Mouse (Mus musculus) cerebellum, postnatal 4 days (tissue): ENCODE results near the gene Numb.
A peak's percentile ranks its signal among the peaks of the same experiment; 100 is the strongest.

ENCODE experiments used
- DNase-seq, 2 experiments: peaks; one replicate each; pipeline ENCODE4 v3.0.0; 2022; ENCODE audit warnings: low spot score in 2 of 2, mixed read lengths in 1 of 2

The Numb gene

DNA sequence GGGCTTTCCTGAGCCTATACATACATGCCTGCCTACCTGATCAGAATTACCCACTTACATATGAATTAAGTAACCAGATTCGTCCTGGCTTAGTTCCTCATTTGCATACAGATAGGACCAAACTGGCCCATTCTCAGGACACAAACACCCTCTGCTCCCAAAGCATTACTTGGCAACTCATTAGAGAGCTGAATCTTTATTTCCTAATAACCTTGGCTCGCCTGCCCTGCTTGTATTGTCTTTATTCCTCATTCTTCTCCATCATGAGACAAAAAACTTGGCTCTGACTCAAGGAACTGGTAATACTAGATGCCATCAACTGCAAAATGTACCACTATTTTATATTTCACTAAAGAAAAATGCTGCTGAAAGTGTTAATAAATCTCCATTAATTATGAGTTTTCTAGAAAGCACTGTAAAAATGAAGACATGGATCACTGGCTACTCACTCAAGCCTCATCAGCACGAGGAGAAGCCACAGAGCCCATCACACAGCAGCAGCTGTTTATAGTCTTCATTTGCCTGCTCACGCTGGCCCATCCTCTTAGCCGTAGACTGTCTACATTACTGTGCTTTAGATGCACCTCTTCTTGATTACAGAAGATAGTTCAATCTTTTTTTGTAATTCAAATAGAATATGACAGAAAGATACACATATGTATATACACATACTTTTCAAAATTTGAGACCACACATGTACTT, 69.1 kb downstream of the Numb start:
- no peak for DNase-seq

DNA sequence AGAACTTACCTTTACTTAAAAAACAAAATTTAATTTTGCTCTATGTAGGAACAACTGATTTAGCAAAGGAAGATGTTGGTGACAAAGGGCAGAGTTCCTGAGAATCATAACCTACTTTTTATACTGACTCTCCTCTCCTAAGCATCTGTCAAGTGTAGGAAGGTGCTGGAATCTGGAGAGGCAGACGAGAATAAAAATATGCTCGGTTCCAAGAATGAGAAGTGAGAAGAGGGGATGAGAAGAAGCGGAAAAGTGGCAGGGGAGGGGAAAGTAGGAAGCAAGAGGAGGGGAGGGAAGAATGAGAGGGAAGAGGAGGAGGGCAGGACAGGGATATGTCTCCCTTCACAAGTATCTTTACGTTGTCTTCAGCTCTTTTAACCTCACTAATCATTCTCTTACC, 71.4 kb downstream of the Numb start:
- DNase-seq: no peak

GRCm38 (mm10) chr12:83848595-83849231, 73.0 kb downstream of the Numb start:
- DNase-seq: no peak

- no peak for DNase-seq
Measured at GRCm38 (mm10) chr12:83847877-83848276, 73.9 kb downstream of the Numb start.

DNA sequence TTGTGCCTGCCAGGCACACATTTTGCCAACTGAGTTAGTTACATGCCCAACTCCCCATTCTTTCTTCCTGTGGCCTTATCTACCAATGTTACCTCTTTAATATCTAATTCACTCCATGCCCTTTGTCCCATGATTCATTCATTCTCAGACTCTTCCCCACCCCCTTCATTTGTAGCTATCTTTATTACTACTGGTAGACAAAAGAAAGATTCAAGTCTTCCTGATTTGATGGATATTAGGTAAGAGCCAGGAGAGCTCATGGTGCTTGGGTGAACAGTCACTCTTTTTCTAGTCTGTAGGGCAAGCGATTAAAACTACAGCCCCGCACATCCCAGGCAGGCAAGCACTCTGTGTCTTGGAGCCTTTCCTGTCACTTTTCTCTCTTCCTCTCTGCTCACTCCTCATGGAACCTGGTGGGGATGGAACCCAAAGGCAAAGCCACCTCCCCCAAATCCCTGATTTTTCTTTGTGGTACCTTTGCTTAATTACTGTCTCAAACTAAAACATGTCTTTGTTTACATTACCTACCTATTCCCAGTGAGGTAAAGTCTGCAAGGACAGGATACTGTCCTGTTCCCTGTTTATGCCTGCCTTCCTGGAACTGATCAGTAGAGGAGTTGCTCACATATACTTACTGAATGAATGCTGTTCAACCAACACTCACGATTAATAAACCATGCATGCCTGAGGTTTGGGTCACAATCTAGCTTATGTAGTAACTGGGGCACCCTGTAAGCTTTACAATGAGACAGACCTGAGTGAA, 78.9 kb downstream of the Numb start:
- DNase-seq: no peak

- DNase-seq: no peak
Measured at GRCm38 (mm10) chr12:83841409-83842190, 80.1 kb downstream of the Numb start.

DNA sequence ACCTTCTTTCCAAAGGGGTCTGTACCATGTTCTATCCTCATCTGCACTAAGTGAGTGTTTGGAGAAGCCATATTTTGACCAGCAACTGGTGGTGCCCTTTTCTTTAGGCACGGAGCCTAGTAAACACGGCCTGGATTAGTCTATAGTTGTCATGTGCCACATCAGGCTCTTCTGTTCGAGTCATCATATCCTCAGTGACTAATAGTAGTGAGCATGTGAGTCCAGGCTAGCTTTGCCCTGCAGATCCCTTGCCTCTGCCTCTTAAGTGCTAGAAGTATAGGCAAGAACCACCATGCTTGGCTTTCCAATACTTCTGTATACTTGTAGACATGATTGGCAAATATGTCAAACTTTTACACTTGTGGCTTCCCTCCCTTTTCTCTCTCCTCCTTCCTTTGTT, 87.8 kb downstream of the Numb start:
- no peak for DNase-seq

DNA sequence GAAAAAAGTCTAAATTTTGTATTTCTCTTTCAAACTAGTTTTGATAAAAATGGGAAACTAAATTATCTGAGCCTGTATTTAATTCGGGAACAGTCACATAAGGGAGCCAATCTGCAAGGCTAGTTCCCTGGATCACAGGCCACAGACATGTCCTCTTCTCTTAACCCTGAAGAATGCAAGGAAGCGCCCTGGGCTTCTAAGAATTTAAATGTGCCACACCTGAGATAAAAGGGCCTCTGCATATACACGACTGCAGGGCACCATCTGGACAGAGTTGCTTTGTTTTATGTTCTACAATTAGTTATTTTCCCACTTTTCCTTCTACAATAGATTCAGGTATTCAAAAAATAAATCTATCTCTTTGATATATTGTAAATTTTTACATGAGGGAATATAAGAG, 91.3 kb downstream of the Numb start:
- no peak for DNase-seq

DNA sequence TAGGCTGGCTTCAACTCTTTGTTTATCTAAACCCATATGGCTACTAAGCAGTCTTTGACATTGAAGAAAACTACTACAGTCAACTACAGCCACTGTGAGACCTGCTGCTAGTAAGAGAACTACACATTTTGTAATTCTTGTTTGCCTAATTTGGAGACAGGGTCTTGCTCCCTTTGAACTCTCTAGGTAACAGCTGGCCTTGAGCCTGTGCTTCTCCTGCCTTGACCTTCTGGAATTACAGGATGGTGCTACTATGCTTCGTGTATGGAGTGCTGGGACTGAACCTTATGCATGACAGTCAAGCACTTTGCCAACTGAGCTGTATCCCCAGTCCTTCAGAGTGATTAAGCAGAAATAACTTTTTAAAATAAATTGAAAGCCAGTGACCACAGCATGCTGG, 105.1 kb downstream of the Numb start:
- no peak for DNase-seq

DNA sequence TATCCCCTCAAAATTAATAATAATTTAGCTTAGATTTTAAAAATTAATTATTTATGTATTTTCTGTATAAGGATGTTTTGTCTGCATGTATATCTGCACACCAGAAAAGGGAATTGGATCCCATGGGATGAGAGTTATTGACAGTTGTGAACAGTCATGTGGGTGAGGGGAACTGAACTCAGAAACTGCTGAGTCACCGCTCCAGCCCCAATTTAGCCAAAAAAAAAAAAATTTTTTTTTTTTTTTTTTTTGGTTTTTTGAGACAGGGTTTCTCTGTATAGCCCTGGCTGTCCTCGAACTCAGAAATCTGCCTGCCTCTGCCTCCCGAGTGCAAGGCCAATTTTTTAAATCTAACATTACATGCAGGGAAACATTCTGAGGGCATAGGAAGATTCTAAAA, 109.8 kb downstream of the Numb start:
- no peak for DNase-seq

- DNase-seq: no peak
Measured at GRCm38 (mm10) chr12:83803641-83804040, 118.1 kb downstream of the Numb start.

- DNase-seq: peak in 1 of 2 experiments; percentile 49
Measured at GRCm38 (mm10) chr12:83800943-83801342, 120.8 kb downstream of the Numb start.

DNA sequence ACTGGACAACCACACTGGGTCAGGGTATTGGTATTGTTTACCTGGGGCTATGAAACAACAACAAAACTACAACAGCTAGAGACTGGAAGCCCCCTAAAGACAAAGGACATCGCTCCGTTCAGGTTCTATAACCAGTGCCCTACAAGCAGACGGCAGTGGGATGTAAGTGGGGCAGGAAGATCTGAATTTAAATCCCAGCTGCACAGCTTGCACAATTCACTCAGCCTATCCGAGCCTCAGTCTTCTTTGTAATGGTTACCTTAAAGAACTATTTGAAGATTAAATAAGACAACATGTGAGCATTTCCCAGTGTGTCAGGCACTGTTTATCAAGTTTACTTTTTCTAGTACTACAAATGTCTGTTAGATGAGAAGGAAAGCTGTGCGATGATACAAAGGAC, 123.4 kb downstream of the Numb start:
- no peak for DNase-seq

DNA sequence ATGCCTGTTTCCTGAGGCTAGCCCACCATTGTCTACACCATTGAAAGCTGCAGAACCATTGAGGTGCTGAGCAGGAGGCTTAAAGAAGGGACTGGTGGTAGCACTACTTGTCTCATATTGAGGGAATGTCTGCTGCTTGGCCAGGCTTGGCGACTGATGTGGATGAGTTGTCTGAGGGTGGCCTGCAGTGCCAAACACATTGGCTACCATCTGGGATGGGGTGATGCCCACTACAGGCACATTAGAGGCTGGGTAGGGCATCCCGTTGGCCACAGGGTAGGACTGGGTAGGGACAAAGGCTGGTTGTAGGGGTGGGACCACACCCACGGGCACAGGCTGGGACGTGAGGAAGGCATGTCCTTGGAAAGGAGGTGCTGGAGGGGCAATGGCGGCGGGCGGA, 126.1 kb downstream of the Numb start:
- no peak for DNase-seq

GRCm38 (mm10) chr12:83795051-83795450, 126.7 kb downstream of the Numb start:
- no peak for DNase-seq

DNA sequence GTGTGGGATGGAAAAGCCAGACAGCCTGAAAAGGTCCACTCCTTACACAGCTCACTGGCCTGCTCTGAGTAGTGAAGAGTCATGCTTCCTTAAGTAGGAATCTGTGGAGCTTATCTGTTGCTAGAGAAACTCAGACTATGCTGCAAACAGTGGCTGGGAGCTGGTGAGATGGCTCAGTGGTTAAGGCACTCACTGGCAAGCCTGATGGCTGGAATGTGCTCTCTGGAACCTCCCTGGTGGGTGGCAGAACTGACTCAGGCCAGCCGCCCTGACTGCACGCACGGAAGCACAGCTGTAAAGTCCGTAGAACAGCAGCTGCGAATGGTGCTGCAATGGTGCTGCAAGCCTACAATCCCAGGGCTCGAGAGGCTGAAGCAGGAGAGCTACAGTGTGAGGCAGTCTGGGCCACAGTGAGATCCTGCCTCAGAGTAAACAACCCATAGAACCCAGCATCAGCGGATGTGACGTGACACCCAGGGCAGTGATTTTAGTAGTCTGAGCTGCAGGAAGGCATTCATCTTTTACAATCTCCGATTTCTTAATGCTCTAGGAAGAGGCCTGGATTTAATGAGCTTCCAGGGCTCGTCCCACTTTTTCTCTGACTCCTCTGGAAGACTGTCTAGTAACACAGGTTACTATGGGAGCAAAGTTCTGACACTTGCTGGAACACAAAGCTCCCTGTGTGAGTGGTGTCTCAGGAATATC, 128.9 kb downstream of the Numb start:
- peak in 1 of 2 experiments; percentile 3 for DNase-seq

GRCm38 (mm10) chr12:83791737-83792136, 130.0 kb downstream of the Numb start:
- DNase-seq: peak in 1 of 2 experiments; percentile 75

DNA sequence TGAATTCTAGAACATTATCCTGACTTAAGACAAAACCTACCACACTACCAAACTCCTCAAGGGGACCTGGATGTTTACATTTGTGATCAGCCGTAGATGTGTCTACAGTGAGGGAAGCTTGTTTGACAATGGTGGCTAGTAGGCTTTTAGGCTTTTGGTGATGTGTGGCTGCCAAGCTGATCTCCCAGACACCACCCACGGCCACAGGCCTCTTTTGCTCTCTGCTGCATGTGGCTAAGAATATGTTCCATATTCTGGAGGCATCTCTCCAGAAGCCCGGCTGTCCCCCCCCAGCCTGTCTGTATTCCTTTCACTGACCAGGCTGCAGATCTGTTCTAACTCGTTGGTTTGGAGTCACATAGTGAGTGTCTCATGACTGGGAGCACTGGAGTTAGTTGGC, 131.0 kb downstream of the Numb start:
- DNase-seq: no peak

DNA sequence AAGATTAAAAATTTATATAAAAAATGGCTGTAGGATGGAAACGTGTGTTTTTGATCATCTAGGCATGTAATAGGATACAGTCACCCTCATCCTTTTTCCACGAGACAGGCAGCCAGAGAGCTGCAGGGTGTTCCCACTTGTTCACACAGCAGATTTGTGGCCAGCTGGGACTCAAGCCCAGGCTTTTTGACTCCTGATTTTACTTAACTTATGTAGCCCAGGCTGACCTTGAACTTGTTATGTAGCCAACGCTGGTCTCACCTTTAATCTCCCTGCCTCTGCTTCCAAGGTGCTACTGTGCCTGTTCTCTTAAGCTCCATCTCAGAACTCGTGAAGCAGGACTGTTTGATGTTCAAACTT, 132.0 kb downstream of the Numb start:
- DNase-seq: no peak

GRCm38 (mm10) chr12:83789051-83789780, 132.5 kb downstream of the Numb start:
- DNase-seq: peak in 1 of 2 experiments; percentile 14

DNA sequence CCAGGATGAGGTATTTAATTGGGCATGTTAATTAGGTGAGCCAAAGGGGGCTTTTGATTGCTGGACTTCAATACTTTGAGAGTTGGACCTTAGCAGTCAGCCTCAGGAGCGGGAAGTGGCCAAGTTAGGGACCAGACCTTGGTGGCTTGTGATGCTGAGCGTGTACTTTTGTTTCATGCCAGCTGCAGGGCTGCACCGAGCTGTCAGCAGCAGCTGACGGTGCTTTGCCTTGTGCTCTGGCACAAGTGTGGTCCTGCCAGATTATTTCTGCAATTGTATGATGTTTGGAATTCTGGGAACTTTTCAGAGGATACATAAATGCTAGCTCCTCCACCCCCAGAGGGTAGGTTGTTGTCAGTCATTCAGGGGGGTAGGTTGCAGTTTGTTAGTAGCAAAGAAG, 136.4 kb downstream of the Numb start:
- no peak for DNase-seq
